Mouse (Mus musculus): Measurements from ENCODE around the gene Trip11.

Trip11 gene

DNA sequence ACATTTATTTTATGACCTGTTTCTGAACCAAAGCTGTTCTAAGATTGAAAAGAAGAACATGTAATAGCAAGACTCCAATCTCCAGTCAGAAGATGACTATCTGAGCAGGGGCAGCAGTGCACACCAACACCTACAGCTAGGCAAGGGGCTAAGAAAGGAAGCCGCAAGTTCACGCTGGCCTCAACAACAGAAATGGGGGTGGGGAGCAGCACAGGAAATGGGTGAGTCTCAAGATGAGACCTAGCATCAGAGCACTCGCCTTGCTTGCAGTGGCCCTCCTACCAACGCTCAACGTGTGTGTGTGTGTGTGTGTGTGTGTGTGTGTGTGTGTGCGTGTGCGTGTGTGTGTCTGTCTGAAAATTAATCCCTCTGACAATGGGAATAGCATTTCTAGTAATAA, 16.0 kb downstream of the Trip11 start:
- DNase-seq (ENCODE audit: low spot score in 2 of 2): no peak

DNA sequence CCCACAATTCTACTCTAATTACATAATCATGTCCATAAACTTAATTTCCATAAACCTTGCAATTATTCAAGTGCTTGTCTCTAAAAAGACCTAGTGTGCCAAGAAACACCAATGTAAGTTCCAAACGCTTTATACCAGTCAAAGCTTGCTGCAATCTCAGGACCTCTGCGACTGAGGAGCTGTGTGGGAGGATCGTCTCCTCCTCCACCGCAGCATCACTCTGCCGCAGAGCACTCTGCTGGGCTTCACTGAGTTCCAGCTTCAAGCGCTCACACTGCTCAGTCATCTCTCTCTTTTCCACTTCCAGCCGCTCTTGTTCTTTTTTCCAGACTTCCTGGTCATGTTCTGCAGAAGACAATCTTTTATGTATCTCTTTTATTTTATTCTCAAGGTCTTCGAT, 19.8 kb downstream of the Trip11 start:
- DNase-seq (ENCODE audit: low spot score in 2 of 2): no peak

DNA sequence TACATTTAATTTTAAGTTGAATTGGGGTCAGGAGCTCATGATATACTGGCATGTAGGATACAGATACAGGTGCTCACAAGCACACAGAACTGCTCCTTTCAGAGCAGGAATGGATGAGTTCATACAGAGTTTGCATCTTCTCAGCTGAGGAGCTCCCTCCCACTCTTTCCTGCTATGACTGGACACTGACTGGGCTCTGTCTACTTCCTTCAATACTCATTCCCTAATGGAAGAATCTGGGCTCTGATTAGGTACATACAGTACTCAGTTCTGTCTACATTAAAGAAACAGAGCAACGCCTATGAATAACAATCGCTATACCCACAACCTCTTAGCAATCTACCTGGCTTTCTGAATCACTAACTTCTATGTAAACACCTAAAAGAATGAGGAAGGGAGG, 20.2 kb downstream of the Trip11 start:
- DNase-seq (ENCODE audit: low spot score in 2 of 2): no peak

DNA sequence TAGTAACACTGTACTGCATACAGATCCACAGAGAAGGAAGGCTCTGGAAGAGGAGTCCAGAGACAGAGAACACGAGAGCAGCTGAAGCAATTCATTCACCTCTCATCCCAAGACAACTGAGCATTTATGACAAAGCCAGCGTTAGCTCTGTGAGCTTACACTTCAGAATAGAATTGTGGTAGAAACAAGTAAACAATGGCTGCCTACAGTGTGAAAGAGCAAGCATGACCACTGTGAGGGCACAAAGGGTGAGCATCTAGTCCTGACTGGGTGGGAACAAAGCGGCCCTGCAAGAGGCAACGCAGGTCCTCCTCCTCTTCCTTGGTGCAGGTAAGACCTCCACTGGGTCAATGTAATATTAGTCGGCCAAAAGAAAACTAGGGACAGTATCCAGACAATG, 22.0 kb downstream of the Trip11 start:
- DNase-seq (ENCODE audit: low spot score in 2 of 2): no peak

DNA sequence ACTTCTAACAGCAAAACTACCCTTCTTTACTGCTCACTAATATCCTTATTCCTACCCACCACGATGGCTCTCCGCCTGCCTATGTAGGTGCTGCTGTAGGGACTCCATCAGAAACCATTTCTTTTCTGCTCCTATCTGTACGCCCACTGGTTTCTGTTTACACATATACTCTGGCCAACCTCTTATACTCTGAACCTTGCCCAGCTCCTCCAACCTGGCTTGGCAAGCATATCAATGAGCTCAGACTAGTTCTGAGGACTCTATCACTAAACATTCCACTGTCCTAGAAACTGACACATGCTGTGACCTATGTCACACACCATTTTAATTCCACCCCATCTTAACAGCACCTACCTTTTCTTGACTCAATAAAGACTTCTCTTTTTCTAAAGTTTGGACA, 23.7 kb downstream of the Trip11 start:
- no peak for DNase-seq (ENCODE audit: low spot score in 2 of 2)

DNA sequence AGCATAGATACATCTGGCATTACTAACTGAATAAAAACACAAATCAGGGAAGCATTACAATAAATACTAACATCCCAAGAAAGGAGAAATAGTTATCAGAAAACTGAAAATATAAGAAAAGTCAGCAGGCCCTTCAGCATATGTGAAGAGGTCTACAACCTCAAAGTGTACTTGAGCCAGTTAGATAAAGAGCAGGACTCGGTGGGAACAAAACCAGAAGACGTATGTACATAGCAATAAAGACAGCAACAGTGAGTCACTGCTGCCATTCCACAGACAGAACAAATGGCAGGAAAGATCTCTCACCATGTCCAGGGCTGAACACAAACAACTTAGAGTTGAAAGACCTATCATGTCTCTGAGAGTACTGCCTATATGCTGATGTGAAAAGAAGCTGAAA, 24.8 kb downstream of the Trip11 start:
- DNase-seq (ENCODE audit: low spot score in 2 of 2): no peak

DNA sequence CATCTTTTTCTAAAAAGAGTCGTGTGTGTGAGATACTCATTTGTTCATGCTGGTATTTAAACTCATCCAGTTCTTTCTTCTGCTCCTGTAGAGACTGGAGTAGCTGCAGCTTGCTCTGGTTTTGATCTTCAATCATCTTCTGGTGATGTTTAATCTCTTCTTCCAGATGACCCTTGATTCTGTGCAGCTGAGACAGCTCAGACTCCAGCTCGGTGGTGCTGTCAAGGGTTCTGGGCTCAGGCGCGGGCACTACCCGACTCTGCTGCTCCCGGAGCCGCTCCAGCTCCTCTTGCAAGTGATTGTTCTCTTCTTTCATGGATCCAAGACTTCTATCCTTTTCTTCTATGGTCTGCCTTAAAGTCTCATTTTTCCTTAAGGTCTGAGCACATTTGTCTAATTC, 28.1 kb downstream of the Trip11 start:
- DNase-seq (ENCODE audit: low spot score in 2 of 2): no peak

DNA sequence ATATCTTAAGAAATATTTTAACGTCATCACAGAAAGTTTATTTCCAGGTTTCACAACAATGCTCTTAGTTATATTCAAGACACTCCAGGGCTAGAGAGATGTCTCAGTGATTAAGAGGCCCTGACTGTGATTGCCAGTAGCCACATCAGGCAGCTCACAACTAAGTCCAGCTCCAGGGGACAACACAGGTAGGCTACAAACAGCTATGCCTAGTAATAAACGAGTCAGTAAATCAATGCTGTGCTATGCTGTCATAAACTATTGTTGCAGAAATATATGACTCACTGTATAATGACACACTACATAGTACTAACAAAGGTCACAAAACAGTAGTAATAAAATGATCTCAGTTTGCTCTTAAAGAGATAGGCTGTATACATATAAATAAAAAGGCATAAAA, 36.7 kb downstream of the Trip11 start:
- DNase-seq (ENCODE audit: low spot score in 2 of 2): no peak

DNA sequence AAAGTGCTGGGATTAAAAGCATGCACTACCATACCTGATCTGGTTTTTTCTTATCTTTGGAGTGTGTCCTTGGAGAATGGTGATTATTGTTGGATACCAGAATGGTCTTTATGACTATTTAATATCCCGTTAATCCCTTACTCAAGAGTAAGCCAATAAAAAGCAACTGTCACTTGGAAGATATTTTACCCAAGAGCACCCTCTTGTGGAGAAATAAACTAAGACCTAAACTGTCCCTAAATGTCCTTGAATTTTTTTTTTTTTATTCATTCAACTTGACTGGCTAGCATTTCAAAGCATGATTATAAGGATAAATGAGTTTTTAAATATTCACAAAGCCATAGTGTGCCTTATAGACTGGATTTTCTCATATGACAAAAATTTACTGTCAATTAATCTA, 38.0 kb downstream of the Trip11 start:
- DNase-seq (ENCODE audit: low spot score in 2 of 2): no peak

DNA sequence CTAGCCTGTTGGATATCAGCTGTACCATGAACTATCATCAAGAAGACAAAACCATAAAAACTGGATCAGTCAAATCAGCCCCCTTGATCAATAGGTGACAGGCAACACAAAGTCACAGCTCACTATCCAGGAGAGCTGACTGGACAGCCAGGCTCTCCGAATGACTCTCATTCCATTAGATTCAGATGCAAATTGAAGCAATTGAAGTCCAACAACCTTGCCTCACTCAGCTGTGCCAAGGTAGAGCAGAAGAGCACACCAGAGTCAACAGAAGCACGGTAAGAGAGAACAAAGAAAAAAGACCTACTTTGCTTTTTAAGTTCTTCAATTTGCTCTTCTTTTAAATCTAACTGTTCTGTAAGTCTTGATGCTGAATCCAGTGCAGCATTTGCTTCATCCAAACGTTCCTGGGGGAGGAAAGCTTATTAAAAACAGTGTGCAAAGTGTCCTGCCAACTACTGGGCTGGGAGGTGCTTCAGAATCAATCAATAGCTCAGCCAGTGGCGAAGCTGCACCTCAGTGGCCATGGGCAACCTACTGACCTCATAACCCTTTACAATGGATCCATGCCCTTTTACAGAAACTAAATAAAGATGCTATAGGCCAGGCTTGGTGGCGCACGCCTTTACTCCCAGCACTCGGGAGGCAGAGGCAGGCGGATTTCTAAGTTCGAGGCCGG, 50.6 kb downstream of the Trip11 start:
- DNase-seq (ENCODE audit: low spot score in 2 of 2): no peak

DNA sequence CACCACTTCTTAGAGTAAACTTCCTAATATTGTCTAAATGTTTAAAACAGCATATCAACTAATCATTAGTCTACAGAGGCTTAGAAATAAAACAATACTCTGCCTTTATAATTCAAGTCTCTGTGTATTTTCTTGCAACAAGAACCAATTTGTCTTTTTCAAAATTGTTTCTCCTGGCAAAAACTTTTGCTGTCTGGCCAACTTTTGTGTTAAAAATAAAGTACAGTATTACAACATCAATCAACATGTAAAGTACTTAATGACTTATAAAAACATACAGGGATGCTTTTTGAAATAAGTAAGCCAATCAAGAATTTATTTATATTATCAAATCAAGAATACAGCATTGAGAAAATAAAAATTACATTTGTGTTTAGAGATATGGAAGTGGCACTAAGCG, 52.8 kb downstream of the Trip11 start:
- no peak for DNase-seq (ENCODE audit: low spot score in 2 of 2)

DNA sequence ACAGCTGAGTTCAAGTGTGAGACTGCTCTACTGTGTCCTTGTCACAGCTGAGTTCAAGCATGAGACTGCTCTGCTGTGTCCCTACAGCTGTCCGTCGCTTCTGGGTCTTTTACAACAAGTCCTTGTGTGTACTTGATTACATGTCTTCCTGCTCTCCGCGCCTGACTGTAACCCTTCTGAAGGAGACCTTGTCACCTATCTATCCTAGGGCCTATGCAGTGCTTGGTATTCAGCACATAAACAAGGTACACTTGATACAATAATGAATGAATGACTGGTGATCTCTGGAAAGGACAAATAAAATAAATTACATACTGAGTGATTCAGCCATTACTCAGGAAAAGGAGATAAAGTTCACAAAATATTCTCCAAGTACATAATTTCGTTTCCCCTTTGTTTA, 55.1 kb downstream of the Trip11 start:
- no peak for DNase-seq (ENCODE audit: low spot score in 2 of 2)

DNA sequence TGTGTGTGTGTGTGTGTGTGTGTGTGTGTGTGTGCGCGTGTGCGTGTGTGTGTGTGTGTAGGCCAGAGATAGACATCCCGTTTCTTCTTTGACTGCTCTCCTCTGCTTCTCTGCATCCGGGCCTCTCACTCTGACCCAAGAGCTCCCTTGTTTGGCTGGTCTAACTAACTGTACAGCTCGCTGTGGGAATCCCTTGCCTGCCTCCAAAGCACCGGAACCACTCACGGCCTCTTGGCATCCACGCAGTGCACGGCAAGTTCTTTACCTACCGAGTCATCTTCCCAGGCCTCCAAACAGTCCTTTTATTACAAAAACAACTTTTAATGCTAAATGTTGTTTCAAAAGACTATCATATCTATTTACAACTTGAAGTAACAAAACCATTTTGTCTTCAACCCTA, 58.7 kb downstream of the Trip11 start:
- DNase-seq (ENCODE audit: low spot score in 2 of 2): no peak

DNA sequence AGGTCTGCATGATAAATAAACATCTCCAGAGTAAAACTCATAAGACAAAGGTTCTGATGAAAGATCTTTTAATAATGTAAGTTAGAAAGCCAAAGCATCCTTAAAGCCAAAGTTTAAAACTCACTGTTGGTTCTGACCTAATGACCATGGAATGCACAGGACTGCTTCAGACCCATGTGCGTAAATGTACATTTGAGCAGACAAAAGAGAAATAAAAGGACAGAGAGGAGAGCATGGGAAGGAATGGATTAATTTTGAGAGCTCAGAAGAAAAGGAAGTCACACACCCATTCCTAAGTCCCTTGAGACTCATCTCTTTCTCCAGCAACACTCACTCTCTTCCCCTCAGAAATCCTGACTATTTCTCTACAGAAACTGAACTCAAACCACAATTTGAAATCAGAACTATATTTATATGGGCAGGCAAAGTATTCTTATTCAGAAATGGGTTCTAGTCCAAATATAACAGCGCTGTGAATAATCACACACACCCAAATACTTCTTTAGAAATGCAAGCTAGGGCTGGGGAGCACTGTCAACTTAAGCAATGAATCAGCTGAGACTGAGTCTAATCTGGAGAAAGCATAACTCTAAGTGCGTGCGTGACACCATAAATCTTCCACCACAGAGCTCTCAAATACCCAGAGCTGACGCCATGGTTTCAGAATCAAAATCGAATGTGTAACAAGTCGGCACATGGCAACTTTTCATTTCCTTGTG, 61.1 kb downstream of the Trip11 start:
- no peak for DNase-seq (ENCODE audit: low spot score in 2 of 2)

DNA sequence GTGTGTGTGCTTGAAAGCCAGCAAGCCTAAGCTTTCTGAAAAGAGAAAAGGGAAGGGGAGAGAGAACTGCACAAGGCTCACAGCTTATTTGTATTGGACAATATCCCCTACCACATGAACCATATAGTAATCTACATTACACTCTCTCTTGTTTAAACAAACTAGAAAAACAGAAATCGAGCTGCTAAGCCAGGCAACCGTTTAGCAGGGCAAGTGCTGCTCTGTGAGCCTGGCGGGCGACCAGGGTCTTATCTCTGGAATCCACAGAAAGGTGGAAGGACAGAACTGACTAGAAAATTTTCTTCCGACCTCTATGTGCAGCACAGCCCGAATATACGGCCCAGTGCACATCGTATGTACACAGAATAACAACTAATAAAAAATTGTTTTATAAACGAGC, 61.8 kb downstream of the Trip11 start:
- no peak for DNase-seq (ENCODE audit: low spot score in 2 of 2)

DNA sequence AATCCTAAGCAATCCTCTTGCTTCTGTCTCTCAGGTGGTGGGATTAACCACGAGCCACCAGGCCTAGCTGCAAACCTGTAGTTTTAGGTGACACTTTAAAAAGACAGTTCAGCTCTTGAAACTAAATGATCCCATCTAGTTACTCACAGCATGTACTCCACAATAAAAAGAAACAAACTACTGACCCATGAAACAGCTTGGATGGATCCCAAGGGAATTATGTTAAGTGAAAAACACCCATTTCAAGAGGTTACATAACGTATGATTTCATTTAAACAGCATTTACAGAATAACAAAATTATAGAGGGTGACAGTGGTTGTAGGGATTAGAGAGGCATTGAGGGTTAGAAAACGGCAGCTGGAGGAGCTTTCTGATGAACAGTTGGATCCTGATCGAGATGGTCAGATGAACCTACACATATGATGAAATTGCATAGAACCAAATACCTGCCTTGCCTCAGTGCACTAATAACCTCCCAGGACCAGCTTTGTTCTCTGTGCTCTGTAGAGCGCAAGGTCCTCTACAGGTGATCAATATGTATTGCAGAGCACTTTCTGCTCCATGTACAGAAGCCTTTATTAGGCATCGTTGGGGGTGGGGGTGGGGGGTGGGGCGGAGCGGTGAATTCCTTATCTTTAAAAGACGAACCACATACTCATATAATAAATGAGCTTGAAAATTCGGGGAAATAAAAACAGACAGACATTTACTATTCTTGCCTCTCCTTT, 76.4 kb downstream of the Trip11 start:
- no peak for DNase-seq (ENCODE audit: low spot score in 2 of 2)

DNA sequence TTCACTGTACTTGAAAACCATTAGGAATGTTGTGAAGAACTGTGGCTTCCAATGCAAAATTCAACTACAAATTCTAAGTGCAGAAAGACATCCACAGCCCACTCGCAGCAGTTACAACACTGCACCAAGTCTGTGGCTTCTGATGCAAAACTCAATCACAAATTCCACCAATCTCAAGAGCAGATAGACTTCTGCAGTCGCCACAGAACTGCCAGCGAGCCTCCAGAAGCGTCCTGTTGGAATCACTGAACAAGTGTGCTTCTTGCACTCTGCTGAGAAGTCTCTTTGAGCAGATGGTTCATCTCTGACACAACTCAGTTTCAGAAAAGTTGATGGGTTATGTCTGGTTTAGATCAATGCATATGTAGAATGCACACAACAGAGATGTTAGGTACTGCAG, 78.4 kb downstream of the Trip11 start:
- DNase-seq (ENCODE audit: low spot score in 2 of 2): no peak

DNA sequence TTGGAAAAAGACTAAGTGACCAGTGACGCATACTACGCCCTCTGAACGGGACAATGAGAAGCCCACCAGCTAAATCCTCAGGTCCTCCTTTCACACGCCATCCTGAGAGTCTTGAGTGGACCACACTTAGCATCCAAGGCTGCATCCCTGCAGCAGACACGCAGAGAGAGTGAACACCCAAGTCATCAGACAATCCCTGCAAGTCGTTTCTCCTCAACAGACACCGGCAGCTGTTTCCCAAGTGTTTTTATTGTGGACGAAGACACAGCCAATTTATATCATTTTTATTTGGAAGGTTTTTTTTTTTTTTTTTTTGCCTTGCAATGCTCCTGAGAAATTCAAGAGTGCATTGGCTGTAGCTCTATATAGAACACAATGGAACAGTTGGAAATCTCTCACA, 79.3 kb downstream of the Trip11 start:
- DNase-seq (ENCODE audit: low spot score in 2 of 2): no peak

DNA sequence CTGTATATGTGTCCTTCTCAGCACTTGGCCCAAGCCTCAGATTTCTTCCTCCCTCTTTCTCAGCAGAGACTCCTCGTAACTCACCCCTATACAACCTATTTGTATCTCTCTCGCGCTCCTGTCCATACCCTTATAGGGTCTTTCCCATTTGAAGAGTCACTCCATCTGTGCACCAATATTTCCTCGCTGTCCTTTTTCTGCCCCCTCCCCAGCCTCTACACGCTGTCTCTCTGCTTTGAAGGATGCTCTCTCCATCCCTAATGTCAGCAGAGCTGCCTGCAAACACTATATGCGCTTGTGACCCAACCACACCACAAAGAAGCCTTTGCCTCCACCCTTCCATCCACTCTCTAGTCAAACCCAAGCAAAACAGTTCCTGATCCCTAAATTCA, 80.0 kb downstream of the Trip11 start:
- no peak for DNase-seq (ENCODE audit: low spot score in 2 of 2)

DNA sequence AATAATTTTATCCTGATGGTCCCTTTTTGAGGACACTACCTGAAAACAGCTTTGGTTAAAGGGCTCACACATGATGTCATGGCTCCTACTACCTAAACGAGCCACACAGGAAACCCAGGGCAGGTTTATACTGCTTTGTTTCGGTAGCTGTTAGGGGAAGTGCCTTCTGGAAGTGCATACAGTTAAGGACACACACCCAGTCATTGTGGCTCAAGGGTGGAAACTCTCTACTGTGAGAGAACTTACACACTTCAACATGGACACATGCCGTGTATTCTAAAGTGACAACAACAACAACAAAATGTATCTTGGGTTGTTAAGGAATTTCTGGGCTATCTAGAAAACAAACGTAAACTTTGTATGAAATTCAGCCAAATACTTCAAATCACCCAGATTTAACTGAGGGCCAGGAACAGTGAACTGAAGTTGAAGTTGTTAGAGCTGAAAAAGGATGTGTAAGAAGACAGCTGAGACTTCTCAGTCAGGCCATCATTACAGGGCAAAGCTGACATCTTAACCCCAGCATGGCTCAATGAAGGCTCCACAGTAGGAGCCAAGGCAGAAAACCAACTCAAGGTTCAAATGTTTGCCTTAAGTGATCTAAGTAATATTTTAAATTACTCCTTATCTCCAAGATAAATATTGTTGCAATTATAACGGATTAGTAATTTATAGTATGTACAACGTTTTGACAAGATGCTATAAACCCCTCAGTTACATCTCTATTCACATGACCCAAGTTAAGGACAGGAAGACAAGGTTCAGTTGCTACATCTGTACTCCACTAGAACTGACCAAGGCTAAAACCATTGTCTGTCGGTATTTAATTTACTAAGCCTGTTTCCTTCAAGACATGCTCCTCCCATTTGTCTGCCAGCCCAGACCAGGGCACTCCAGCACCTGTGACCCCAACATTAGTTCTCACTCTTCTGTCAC, 80.6 kb downstream of the Trip11 start:
- no peak for DNase-seq (ENCODE audit: low spot score in 2 of 2)

DNA sequence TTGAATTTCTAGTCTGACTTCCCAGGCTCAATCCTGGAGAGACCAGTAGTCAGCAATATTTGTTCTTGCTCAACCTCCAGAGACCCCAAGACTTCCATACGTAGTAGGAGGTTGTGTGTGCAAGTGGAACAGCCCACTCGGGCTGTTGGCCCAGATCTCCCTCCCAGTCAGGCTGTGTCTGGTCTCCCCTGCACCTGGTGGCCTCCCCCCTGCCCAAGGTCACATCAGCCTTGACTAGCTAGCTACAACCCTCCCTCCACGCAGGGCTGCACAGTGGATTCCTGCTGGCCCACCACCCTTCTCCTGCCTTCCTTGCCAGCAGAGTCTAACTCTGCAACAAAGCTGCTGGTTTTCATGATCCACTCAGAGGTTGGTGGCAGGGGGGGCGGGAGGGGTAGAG, 81.8 kb downstream of the Trip11 start:
- DNase-seq (ENCODE audit: low spot score in 2 of 2): no peak

DNA sequence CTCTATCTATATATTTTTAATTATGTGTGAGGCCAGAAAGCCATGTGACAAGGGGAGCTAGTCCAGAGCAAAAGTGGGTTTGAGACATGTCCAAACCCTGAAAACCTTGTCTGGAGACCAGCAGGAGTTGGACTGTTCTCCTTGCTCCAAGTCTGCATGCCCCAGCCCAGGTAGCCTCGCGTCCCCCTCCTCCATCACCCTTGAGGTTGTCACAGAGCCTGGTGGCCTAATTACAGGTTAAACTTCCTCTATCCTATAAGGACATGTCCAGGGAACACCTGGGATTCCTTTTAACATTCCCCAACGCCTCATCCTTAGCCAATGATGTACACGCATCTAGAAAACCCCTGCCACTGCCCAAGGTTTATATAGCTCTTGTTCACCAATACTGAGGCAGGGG, 89.9 kb downstream of the Trip11 start:
- no peak for DNase-seq (ENCODE audit: low spot score in 2 of 2)
